Mouse (Mus musculus): ENCODE data around the gene Klhl29. TPM values are rescaled to one million over a fixed set of nuclear protein-coding genes. Genes with fewer than 3 reads are reported as not detected.

Gene Klhl29
- total RNA-seq (2021) = under 1 TPM; 0.41 to 0.42 TPM
- polyA plus RNA-seq (2012; rRNA removed) = 0.47 and 0.57 TPM in 2 replicates
- long read RNA-seq = 0 reads

DNA sequence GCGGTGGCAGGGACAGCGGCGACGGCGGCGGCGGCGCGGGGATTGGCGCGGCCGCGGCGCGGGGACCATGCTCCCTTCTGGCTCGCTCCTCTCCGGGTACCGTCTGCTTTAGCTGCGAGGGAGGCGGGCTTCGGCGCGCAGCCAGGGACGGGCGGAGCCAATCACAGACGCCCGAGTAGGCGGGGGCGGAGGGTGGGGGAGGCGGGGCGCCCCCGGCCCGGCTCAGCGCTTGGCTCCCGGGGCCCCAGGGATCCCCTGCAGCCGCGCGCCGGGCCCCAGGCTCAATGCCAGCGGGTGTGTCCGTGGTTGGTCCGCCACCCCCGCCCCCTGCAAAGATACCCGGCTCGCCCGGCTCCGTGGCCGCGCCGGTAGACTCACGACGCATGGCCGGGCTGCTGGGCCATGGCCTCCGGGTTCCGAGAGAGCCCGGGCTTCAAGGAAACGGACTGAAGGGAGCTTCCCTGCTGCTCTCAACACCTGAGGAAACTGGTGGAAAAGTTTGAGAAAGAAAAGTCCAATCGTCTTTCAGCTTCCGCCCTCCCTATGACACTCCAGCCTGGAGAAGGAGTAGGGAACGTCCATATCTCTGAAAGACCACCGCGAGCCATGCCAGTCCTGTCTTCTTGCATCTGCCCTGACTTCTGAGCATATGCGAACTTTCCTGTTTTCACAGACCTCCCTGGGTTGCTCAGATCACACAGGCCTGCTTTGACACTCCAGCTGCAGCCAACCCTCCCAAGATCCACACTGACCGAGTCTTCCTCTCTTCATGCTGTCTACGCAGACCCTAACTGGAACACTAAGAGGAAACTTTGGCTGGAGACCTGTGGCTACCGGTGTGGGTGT lies at the start of gene Klhl29:
Gene Klhl29 (minus strand): TSS at position 67 of the 846 bp plus-strand sequence.
- WGBS = 3% methylated on average over 55 of the region's 66 CpGs
- Histone ChIP-seq H3K36me3 (ENCODE audit: control insufficient read depth, insufficient read depth, low read length) (no peaks in the 10 kb centered on the region), H3K4me3 (peak within 1 kb of the TSS; percentile 52), H3K27ac (no peak within 1 kb of the TSS), H3K4me1 (ENCODE audit: control insufficient read depth, insufficient read depth, low read length) (no peaks in the 10 kb centered on the region), H3K27me3 (ENCODE audit: control insufficient read depth, insufficient read depth, low read length) (peaks cover 18% of the 10 kb centered on the region), H3K79me2 (replicated peaks; ENCODE audit: control insufficient read depth, insufficient read depth, low read length) (no peaks in the 10 kb centered on the region), H3K9ac (ENCODE audit: low read depth, low read length) (peak within 1 kb of the TSS; percentile 67)
- intact Hi-C loops (cut with DNase I) = loop anchor here (2.0 kb wide), 1 partner anchor 35 kb away; no protein-coding TSS in a partner anchor
- no peak for TF ChIP-seq POLR2A (IDR thresholded peaks at IDR 0.05; ENCODE audit: insufficient read depth, low read depth, low read length)
- TF ChIP-seq EP300 (IDR thresholded peaks at IDR 0.05; ENCODE audit: insufficient read depth, low read depth, low read length) = no peak
- TF ChIP-seq CTCF (IDR thresholded peaks at IDR 0.05) = no peak
- peak; percentile 84 for DNase-seq

DNA sequence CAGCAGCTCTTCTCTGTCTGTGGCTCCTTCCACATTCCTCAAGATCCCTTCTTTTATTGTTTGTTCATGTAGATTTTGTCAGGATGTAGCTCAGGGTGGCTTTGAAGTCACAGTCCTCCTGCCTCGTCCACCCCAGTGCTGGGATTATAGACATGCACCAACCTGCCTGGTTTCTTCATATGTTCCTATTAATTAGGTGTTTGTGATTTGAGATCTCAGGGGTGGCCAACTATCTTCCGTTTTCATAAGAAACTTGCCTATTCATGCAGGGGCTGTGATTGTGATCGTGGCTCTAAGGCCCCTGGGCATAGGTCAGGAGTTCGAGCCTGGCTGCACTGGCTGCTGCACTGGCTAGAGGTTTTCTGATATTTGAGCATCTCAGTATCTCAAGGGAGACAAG lies 49.8 kb upstream of the Klhl29 start:
- 74% methylated on average over 4 of the region's 4 CpGs for WGBS
- no peak overlapping the region for H3K4me3 ChIP-seq
- no peak overlapping the region for H3K27ac ChIP-seq
- H3K9ac ChIP-seq (ENCODE audit: low read depth, low read length) = no peak overlapping the region
- no peaks in the 10 kb centered on the region for H3K36me3 ChIP-seq (ENCODE audit: control insufficient read depth, insufficient read depth, low read length)
- H3K4me1 ChIP-seq (ENCODE audit: control insufficient read depth, insufficient read depth, low read length) = no peaks in the 10 kb centered on the region
- intact Hi-C loops (cut with DNase I) = no loop called here
- no peaks in the 10 kb centered on the region for H3K27me3 ChIP-seq (ENCODE audit: control insufficient read depth, insufficient read depth, low read length)
- TF ChIP-seq POLR2A (IDR thresholded peaks at IDR 0.05; ENCODE audit: insufficient read depth, low read depth, low read length) = no peak
- TF ChIP-seq CTCF (IDR thresholded peaks at IDR 0.05) = no peak
- no peak for TF ChIP-seq EP300 (IDR thresholded peaks at IDR 0.05; ENCODE audit: insufficient read depth, low read depth, low read length)
- H3K79me2 ChIP-seq (replicated peaks; ENCODE audit: control insufficient read depth, insufficient read depth, low read length) = no peaks in the 10 kb centered on the region
- no peak for DNase-seq

- Histone ChIP-seq H3K79me2 (replicated peaks; ENCODE audit: control insufficient read depth, insufficient read depth, low read length) (no peaks in the 10 kb centered on the region), H3K27ac (no peak overlapping the region), H3K4me3 (no peak overlapping the region), H3K27me3 (ENCODE audit: control insufficient read depth, insufficient read depth, low read length) (no peaks in the 10 kb centered on the region), H3K9ac (ENCODE audit: low read depth, low read length) (no peak overlapping the region), H3K36me3 (ENCODE audit: control insufficient read depth, insufficient read depth, low read length) (no peaks in the 10 kb centered on the region), H3K4me1 (ENCODE audit: control insufficient read depth, insufficient read depth, low read length) (no peaks in the 10 kb centered on the region)
- no peak for TF ChIP-seq CTCF (IDR thresholded peaks at IDR 0.05)
- WGBS = 44% methylated on average over 3 of the region's 3 CpGs
- DNase-seq = no peak
- intact Hi-C loops (cut with DNase I) = no loop called here
These were observed 40.3 kb upstream of the Klhl29 start for GRCm38 (mm10) chr12:5415806-5416205.

DNA sequence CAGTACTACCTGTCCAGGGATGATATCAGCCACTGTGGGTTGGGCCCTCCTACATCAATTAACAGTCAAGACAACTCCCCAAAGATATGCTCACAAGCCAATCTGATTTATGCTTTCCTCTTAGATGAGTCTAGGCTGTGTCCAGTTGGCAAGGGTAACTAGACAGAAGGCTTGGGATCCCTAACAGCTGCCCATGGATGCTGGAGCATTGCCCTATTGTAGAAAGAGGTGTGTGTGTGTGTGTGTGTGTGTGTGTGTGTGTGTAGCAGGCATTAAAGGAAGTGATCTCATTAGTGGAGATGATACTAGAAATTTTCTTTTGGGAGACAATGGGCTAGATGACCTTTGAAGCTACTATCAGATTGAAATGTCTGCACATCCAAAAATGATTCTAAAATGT lies 38.5 kb upstream of the Klhl29 start:
- no peaks in the 10 kb centered on the region for H3K27me3 ChIP-seq (ENCODE audit: control insufficient read depth, insufficient read depth, low read length)
- H3K27ac ChIP-seq = no peak overlapping the region
- H3K36me3 ChIP-seq (ENCODE audit: control insufficient read depth, insufficient read depth, low read length) = no peaks in the 10 kb centered on the region
- TF ChIP-seq POLR2A (IDR thresholded peaks at IDR 0.05; ENCODE audit: insufficient read depth, low read depth, low read length) (no peak), CTCF (IDR thresholded peaks at IDR 0.05) (no peak), EP300 (IDR thresholded peaks at IDR 0.05; ENCODE audit: insufficient read depth, low read depth, low read length) (no peak)
- H3K4me3 ChIP-seq = no peak overlapping the region
- no peak for DNase-seq
- H3K4me1 ChIP-seq (ENCODE audit: control insufficient read depth, insufficient read depth, low read length) = no peaks in the 10 kb centered on the region
- H3K79me2 ChIP-seq (replicated peaks; ENCODE audit: control insufficient read depth, insufficient read depth, low read length) = no peaks in the 10 kb centered on the region
- H3K9ac ChIP-seq (ENCODE audit: low read depth, low read length) = no peak overlapping the region
- intact Hi-C loops (cut with DNase I) = loop anchor here (5.0 kb wide), 1 partner anchor 167 kb away; no protein-coding TSS in a partner anchor

DNA sequence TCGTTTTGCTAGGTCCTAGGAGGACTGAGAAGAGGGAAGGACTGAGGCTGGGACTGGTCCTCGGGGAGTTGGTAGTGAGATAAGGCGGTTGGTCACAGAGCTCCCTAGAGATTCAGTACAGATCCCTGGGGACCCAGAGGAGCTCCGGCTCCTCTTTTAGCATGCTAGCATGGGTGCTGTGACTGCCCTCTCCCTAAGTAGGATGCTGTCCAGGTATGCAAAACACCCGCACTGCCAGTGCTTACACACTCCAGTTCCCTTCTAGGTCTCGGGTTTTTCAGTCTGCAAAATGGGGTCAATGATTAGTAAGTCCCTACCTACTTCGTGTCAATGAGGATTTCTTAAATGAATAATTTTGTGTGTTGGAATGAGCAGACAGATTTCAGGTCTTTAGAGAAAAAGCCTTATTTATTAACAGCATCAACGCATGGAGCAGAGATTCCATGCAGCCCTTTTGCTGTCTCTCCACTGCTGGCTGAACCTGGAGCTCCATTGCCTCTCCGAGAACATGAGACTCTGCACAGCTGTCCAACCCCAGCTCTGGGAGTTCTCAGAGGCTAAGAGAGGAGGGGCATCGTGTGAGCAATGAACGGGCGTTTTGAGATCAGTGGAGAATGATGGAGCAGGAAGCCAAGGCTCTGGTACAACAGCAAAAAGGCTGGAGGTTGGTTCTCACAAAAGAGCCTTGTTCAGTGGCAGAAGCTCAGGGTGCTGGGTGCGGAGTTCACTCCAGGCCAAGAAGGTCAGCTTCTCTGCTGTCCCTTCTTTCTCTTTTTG lies 36.5 kb upstream of the Klhl29 start:
- Histone ChIP-seq H3K4me3 (no peak overlapping the region), H3K4me1 (ENCODE audit: control insufficient read depth, insufficient read depth, low read length) (no peaks in the 10 kb centered on the region), H3K9ac (ENCODE audit: low read depth, low read length) (no peak overlapping the region), H3K36me3 (ENCODE audit: control insufficient read depth, insufficient read depth, low read length) (no peaks in the 10 kb centered on the region), H3K79me2 (replicated peaks; ENCODE audit: control insufficient read depth, insufficient read depth, low read length) (no peaks in the 10 kb centered on the region), H3K27ac (no peak overlapping the region), H3K27me3 (ENCODE audit: control insufficient read depth, insufficient read depth, low read length) (no peaks in the 10 kb centered on the region)
- intact Hi-C loops (cut with DNase I) = loop anchor here (2.0 to 5.0 kb wide), 2 partner anchors 37 to 165 kb away; partner anchors contain the start of gene Klhl29
- 62% methylated on average over 13 of the region's 13 CpGs for WGBS
- no peak for TF ChIP-seq EP300 (IDR thresholded peaks at IDR 0.05; ENCODE audit: insufficient read depth, low read depth, low read length)
- TF ChIP-seq CTCF (IDR thresholded peaks at IDR 0.05) = no peak
- no peak for TF ChIP-seq POLR2A (IDR thresholded peaks at IDR 0.05; ENCODE audit: insufficient read depth, low read depth, low read length)
- peak in 1 of 2 experiments; percentile 2 for DNase-seq
